Mouse (Mus musculus): ENCODE data around the gene BC028528.
"Not testable (repeated sequence)": the region's sequence is repeated elsewhere in the genome, so short reads cannot be mapped to it uniquely, and the experiment has no call there.

The BC028528 gene

DNA sequence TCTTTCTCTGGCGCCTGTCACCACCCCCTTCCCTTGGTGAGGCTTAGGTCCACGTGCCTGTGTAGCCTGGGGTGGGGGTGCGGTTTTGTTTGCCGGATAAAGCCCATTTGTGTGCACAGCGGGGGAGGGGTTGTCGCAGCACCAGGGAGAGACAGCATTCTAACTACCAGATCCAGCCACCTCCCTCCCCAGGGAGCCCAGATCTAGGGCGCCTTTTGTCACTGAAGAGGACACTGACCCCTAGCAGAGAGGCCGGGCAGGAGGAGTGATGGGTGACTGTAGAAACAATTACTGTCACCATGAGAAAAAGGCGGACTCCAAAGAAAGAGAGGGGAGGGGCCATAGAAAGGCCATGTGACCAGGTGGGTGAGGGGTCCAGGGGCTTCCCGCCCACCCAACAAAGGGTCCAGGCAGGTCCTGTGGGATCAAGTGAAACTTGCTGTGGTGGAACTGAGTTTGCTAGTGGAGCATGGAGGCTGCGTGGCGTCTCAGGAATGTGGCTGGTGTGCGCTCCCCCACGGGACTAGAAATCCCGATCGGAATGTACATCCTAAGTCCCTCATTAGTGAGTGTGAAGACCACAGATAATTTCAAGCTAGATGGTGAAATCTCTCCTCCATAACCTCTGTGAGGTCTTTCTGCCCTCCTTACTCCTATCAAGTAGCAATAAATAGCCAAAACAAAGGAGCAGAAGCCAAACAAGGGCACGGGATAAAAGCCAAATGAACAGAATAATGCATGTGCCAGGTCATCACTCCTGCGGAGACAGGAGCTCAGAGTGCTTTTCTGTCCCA lies 13.5 kb upstream of the BC028528 start:
- DNase-seq: peak; percentile 52

GRCm38 (mm10) chr3:95904568-95904967 lies 12.8 kb upstream of the BC028528 start, which contains the start of gene Car14:
TSS of gene Car14 (minus strand) at chr3:95904691.
- DNase-seq: peak; percentile 66

GRCm38 (mm10) chr3:95903753-95904502 lies 12.1 kb upstream of the BC028528 start:
- peak; percentile 90 for DNase-seq

DNA sequence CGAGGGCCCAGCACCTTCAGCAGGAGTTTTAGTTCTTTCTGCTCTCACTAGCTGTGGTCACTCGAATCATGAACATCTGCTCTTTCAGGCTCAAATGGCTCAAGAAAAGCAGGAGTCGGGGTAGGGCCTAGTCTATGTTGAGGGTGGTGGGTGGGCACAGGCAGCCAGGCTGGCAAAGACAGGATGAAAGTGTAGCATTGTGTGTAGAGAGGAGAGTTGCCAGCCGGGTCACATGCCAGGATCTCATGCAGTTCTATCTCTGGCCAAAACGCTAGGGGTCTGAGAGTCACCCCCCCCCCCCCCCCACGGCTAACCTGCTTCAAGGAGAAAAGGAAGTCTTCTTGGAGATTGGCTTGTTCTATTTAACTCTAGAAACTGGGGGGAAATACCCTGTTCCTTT lies 10.8 kb upstream of the BC028528 start:
- peak; percentile 15 for DNase-seq

DNA sequence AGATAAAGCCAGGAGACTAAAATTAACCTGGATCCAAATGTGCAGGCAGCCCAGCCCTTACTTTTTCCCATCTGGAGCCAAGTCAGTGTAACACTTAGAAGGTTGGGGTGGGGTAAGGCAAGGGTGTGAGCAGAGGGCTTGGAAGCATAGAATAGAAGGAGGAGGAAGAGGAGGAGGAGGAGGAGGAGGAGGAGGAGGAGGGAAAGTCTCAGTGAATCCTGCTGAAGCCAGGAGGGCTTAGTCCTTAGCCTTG lies 10.5 kb upstream of the BC028528 start:
- no peak for DNase-seq

DNA sequence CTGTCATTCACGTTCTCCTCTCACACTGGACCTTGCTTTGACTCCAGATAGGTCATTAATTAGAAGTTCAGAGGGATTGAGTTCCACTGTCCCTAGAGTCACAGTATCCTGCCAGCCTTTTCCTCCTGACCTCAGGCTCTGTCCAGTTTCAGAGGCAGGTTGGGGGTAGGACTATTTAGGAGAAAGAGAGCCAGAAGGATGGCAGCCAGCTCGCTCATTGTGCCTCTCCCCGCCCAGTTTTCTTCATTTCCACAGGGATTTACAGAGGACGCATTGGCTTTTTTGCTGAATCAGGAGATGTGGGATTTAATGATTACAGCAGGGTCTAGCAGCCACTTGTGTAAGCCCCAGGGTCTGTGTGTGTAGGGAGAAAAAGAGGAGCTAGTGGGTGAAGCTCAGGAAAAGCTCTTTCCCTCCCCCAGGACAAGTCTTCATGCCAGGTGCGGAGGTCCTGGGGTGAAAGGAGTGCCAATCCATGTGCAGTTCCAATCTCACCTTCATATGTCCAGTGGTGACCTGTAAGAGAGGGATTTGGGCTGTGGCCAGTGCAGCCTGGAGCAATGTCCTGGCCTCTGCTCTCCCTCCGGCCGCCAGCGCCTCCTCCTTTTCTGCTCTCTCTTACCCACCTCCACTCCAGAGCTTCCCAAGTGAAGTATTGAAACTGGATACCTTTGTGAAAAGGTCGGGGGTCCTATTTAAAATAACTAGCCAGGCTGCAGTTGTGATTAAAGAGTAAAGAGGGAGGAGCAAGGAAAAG lies 10.0 kb upstream of the BC028528 start:
- DNase-seq: peak; percentile 87

GRCm38 (mm10) chr3:95899800-95900524 lies 8.2 kb upstream of the BC028528 start:
- DNase-seq: no peak

- not testable (repeated sequence) for DNase-seq
Observed at GRCm38 (mm10) chr3:95895501-95895900, 3.7 kb upstream of the BC028528 start.

DNA sequence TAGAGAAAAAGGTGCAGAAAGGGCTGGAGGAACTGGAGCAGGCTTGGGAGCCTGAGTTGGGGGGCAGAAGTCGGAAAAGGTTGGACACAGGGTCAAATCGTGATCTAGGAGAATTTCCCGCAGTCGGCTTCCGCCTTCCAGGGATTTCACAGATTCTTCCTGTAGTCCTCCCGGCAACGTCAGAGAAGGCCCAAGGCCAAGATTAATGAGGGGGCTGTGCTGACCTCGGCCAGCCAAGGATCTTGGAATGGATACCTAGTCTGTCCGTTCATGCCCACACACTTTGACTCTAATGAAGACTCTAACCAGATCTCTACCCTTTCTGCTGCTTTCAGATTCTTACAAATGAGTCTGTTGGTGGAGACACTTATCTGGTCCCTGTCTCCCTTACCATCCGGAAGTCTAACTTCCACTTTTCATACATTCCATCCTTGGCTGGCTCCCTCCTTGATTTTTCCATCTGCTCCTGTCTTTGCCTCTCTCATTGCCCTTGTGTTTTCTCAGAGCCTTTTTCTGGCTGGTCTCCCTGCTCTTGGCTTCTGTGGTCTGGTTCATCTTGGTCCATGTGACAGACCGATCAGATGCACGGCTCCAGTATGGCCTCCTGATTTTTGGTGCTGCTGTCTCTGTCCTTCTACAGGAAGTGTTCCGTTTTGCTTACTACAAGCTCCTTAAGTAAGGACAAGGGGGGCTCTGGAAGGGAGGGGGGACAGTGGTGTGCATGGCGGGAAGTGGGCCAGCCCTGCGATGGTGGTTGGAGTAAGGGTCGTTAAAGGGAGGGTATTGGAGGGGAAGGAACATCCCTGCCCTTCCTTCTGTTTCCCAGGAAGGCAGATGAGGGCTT lies 2.7 kb upstream of the BC028528 start:
- peak; percentile 87 for DNase-seq

- DNase-seq: peak; percentile 99
Observed at GRCm38 (mm10) chr3:95893606-95894316, 2.0 kb upstream of the BC028528 start, which contains the start of gene Aph1a. TSS of gene Aph1a (plus strand) at chr3:95893969.

GRCm38 (mm10) chr3:95893126-95893525 lies 1.3 kb upstream of the BC028528 start:
- no peak for DNase-seq

DNA sequence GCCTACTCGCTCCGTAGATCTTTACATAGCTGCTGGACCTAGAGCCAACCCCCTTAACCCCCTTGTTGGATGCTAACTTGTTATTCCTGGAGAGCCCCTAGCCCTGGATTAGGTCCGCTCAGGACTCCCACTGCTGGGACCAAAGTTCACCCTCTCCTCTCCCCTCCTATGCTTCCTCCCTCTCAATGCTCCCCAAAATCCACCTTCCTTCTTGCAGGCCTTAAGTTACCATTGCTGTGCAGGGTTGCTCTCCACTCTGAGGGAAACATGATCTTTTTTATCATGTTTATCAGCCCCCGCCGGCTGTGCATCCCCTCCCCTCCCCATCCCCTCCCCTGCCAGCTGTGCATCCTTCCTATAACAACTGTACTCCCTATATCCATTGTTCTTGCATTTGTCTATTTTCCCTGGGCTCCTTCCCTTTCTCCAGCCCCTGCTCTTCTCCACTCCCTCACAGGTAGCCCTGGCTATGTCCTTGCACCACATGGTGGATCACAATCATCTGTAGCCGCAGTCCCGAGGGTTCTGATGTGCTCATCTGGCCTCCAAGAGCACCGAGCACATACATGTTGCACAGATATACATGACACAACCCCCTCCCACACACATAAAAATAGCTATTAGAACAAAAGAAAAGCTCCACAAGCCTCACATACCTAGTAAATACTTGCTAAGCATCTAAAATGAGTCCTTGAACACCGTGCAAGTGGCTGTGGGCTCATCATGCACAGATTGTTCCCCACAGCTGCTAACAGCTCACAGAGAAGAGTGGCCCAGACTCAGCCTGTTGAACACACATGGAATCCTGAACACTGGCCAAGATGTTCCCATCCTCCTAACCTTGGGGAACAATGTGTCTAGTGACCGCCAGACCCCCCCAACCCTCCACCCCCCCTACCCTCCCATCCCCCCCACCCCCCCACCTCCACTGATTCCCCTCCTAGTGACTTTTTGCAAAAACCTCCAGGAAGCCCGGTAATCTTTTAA lies 554 bp upstream of the BC028528 start:
- no peak for DNase-seq

DNA sequence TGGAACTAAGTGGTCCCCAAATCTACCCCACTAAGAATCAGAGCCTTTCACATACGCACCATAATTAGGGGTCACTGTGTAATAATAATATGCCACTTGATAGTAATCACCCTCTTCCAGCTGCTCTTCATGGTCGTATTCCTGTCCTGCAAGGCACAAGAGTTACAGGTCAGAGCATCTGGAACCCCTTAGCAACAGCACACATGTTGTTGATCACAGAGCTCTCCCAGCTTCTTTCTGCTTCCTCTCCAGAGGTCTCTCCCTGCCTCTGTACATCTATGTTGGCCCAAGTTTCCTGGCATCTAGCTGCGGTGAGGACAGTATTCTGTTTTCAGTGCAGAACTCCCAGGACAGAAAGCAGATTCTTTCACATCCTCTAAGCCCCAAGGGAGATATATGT lies 2.1 kb downstream of the BC028528 start:
- DNase-seq: no peak

GRCm38 (mm10) chr3:95887596-95887995 lies 4.2 kb downstream of the BC028528 start:
- peak; percentile 89 for DNase-seq

GRCm38 (mm10) chr3:95884400-95884799 lies 7.4 kb downstream of the BC028528 start:
- DNase-seq: peak; percentile 86

DNA sequence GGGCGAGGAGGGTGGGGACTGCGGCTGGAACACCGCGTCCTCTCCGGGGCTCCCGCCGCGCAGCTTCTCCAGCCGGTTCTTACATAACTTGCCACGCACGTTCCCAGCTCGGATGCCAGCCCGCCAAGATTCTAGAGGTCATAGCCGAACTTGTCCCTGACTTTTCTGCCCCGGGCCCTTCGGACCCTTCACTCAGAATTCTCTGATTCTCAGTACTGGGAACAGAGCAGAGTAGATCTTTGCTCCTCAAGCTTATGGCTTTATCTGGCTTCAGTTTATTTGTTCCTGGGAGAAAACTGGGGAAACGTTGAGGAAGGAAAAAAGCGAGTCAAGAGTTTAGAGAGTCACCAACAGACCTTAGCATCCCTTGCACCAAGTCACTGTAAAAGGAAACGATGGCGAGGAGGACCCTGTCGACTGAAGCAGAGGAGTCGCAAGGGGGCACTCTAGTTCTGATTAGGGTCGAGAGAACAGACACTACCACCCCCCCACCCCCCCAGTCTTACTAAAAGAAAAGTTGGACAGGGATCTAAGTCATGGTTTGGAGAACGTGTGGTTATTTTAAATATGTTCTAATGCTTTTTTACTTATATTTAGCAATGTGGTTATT lies 8.9 kb downstream of the BC028528 start:
- peak; percentile 91 for DNase-seq

DNA sequence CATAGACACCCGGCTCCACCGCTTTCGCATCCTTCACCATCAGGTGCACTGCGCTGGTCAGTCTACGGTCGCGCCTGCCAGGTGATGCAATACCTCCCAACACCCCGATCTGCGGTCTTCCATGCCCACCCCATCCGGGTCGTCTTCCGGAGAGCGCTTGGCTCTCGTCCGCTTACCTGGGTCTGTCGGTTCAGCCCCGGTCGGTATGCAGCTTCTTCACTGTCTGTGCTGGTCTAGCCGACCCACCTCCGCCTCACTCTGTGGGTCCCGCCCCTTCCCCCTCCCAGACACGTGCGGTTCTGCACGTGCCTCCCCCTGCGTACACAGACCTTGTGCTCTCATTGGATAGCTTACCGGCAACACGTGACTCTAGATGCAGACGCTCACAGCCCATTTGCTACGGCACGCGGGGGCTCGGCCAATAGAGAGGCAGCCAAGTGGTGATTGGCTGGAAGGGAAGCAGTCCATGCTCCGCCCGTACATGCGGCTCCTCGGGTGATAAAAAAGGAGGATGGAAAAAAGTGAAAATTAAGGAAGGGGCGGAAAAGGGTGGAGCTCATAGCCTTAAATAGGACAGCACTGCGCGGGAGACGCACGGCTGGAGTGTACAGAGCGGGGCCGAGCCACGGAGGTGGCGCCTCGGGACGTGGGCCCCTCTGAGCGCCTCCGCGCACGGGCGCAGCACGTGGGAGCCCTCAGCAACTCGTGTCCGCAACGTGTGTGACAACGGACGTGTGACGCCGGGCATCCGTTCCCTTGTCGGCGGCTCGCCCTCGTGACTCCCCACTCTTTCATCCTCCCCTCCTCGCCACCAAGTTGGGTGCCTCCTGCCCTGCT lies 9.6 kb downstream of the BC028528 start, which contains the start of gene Ciart:
Gene Ciart (minus strand): TSS at position 273 of the 837 bp plus-strand sequence.
- DNase-seq: peak; percentile 99

- no peak for DNase-seq
Observed at GRCm38 (mm10) chr3:95879063-95879462, 12.7 kb downstream of the BC028528 start.

Data from kidney, adult 9 months (tissue).